Mouse (Mus musculus): ENCODE results near the gene Ascc1.

- TF ChIP-seq POLR2A (IDR thresholded peaks at IDR 0.05; ENCODE audit: extremely low read depth, insufficient read depth, low read length) (no peak), CTCF (IDR thresholded peaks at IDR 0.05; ENCODE audit: low read depth, low read length) (no peak)
Observed at GRCm38 (mm10) chr10:60109336-60109735, 106.7 kb downstream of the Ascc1 start.

All from liver, adult 2 months (tissue).